In genomic region chr12:42138694-42139442, GRCm38 (mm10) we compare ENCODE assay signal across 13 mouse cellular contexts.
A peak's percentile ranks its signal among the peaks of the same experiment; 100 is the strongest.
DNase-seq lines count a peak whose midpoint lies in the region; ATAC-seq lines count a peak whose summit lies in the region.
"Had no signal": no experiment of that assay in that cellular context is flagged by ENCODE, and none has a peak within 500 bp of the region (broad histone marks: within the 10 kb centered on the region; RNA-seq: fewer than 3 reads in every experiment).

No protein-coding gene starts in this region.

- H3K27ac ChIP-seq in forebrain, embryonic 11.5 days (ENCODE audit: low read depth, low read length): no peak overlapping the region
- no peak overlapping the region for H3K27ac ChIP-seq in forebrain, embryonic 10.5 days
- H3K27ac ChIP-seq in hindbrain, embryonic 14.5 days: peak overlapping the region; percentile 64; the same call in 1 of the 2 replicates
- 0 out of 2 replicates have a peak overlapping the region, but pooled peaks have one; percentile 52 for H3K27ac ChIP-seq in neural tube, embryonic 13.5 days (replicated peaks)
- no peak overlapping the region for H3K27ac ChIP-seq in liver, embryonic 11.5 days (ENCODE audit: low read depth, low read length)
- H3K27ac ChIP-seq: liver, embryonic 14.5 days; macrophage; stomach, embryonic 15.5 days had no signal

- H3K27me3 ChIP-seq in forebrain, embryonic 11.5 days (ENCODE audit: control insufficient read depth, insufficient read depth, low read length): no peaks in the 10 kb centered on the region
- no peaks in the 10 kb centered on the region for H3K27me3 ChIP-seq in forebrain, embryonic 10.5 days (ENCODE audit: poor library complexity, severe bottlenecking)
- no peaks in the 10 kb centered on the region for H3K27me3 ChIP-seq in hindbrain, embryonic 14.5 days (ENCODE audit: control insufficient read depth, insufficient read depth, low read length)
- no peaks in the 10 kb centered on the region for H3K27me3 ChIP-seq in neural tube, embryonic 13.5 days
- no peaks in the 10 kb centered on the region for H3K27me3 ChIP-seq in liver, embryonic 11.5 days (replicated peaks; ENCODE audit: control insufficient read depth, insufficient read depth, low read length)
- H3K27me3 ChIP-seq: stomach, embryonic 15.5 days had no signal

- H3K9me3 ChIP-seq in forebrain, embryonic 11.5 days (ENCODE audit: control insufficient read depth, low read length): no peaks in the 10 kb centered on the region; the same call in 1 of the 2 replicates
- no peaks in the 10 kb centered on the region; the same call in 1 of the 2 replicates for H3K9me3 ChIP-seq in forebrain, embryonic 10.5 days
- H3K9me3 ChIP-seq in hindbrain, embryonic 14.5 days (ENCODE audit: control insufficient read depth, low read length): no peaks in the 10 kb centered on the region
- 0 out of 2 replicates have a peak, but pooled peaks cover 4% of the 10 kb centered on the region for H3K9me3 ChIP-seq in neural tube, embryonic 13.5 days
- no peaks in the 10 kb centered on the region for H3K9me3 ChIP-seq in liver, embryonic 11.5 days (ENCODE audit: control insufficient read depth, low read length)
- H3K9me3 ChIP-seq: stomach, embryonic 15.5 days had no signal

- no peak overlapping the region for H3K9ac ChIP-seq in forebrain, embryonic 11.5 days (ENCODE audit: low read length)
- H3K9ac ChIP-seq in hindbrain, embryonic 14.5 days: no peak overlapping the region
- no peak overlapping the region for H3K9ac ChIP-seq in neural tube, embryonic 13.5 days
- H3K9ac ChIP-seq in liver, embryonic 11.5 days (ENCODE audit: low read depth, low read length): no peak overlapping the region
- H3K9ac ChIP-seq: liver, embryonic 14.5 days; stomach, embryonic 15.5 days had no signal

- no peak overlapping the region for H3K4me2 ChIP-seq in forebrain, embryonic 11.5 days (ENCODE audit: low read depth, low read length, severe bottlenecking)
- no peak overlapping the region for H3K4me2 ChIP-seq in hindbrain, embryonic 14.5 days (replicated peaks)
- no peak overlapping the region for H3K4me2 ChIP-seq in neural tube, embryonic 13.5 days
- no peak overlapping the region for H3K4me2 ChIP-seq in liver, embryonic 11.5 days
- H3K4me2 ChIP-seq: stomach, embryonic 15.5 days had no signal

- 66% methylated on average over 3 of the region's 3 CpGs for WGBS in forebrain, embryonic 11.5 days
- WGBS in forebrain, embryonic 10.5 days: 79% methylated on average over 3 of the region's 3 CpGs
- WGBS in hindbrain, embryonic 14.5 days: 40% methylated on average over 3 of the region's 3 CpGs
- WGBS in neural tube, embryonic 13.5 days: 37% methylated on average over 3 of the region's 3 CpGs
- 78% methylated on average over 3 of the region's 3 CpGs for WGBS in liver, embryonic 11.5 days

- 0 out of 2 replicates have a peak, but pooled peaks have one; percentile 24 for ATAC-seq in forebrain, embryonic 11.5 days (replicated peaks; ENCODE audit: low FRiP score)
- ATAC-seq in hindbrain, embryonic 14.5 days (ENCODE audit: low FRiP score): peak; percentile 90
- ATAC-seq in neural tube, embryonic 13.5 days (ENCODE audit: low read depth): peak; percentile 89
- ATAC-seq in liver, embryonic 11.5 days (replicated peaks; ENCODE audit: low FRiP score): no peak
- ATAC-seq: intestine, postnatal 0 days had no signal

- no peak for DNase-seq in forebrain, embryonic 11.5 days (ENCODE audit: low spot score)
- DNase-seq in forebrain, embryonic 10.5 days (ENCODE audit: extremely low spot score, low spot score): no peak
- DNase-seq in cerebellum, adult 9-10 months: peak; percentile 37
- DNase-seq in hindbrain, embryonic 14.5 days (ENCODE audit: low spot score): peak; percentile 37
- no peak for DNase-seq in thymus, postnatal 25 days
- no peak for DNase-seq in MN1 (ENCODE audit: low spot score)
- DNase-seq in liver, embryonic 11.5 days (ENCODE audit: low spot score): no peak
- DNase-seq: gastrocnemius, postnatal 10 days had no signal

- H3K36me3 ChIP-seq in forebrain, embryonic 11.5 days (ENCODE audit: control insufficient read depth, insufficient read depth, low read length): no peaks in the 10 kb centered on the region
- no peaks in the 10 kb centered on the region for H3K36me3 ChIP-seq in forebrain, embryonic 10.5 days (replicated peaks)
- H3K36me3 ChIP-seq in hindbrain, embryonic 14.5 days (replicated peaks; ENCODE audit: control insufficient read depth, insufficient read depth): no peaks in the 10 kb centered on the region
- no peaks in the 10 kb centered on the region for H3K36me3 ChIP-seq in neural tube, embryonic 13.5 days
- H3K36me3 ChIP-seq in liver, embryonic 11.5 days (ENCODE audit: control insufficient read depth, insufficient read depth, low read length): no peaks in the 10 kb centered on the region
- H3K36me3 ChIP-seq: stomach, embryonic 15.5 days had no signal

- no peaks in the 10 kb centered on the region for H3K4me1 ChIP-seq in forebrain, embryonic 11.5 days (replicated peaks; ENCODE audit: control insufficient read depth, insufficient read depth, low read length)
- no peaks in the 10 kb centered on the region for H3K4me1 ChIP-seq in forebrain, embryonic 10.5 days
- 0 out of 2 replicates have a peak, but pooled peaks cover 10% of the 10 kb centered on the region for H3K4me1 ChIP-seq in hindbrain, embryonic 14.5 days (replicated peaks; ENCODE audit: control insufficient read depth, insufficient read depth, low read length)
- peaks cover 16% of the 10 kb centered on the region for H3K4me1 ChIP-seq in neural tube, embryonic 13.5 days (replicated peaks)
- no peaks in the 10 kb centered on the region for H3K4me1 ChIP-seq in liver, embryonic 11.5 days (replicated peaks; ENCODE audit: control insufficient read depth, insufficient read depth, low read length)
- H3K4me1 ChIP-seq: stomach, embryonic 15.5 days had no signal

- no peak overlapping the region for H3K4me3 ChIP-seq in forebrain, embryonic 11.5 days (ENCODE audit: low read depth, low read length)
- H3K4me3 ChIP-seq in forebrain, embryonic 10.5 days: no peak overlapping the region
- no peak overlapping the region for H3K4me3 ChIP-seq in hindbrain, embryonic 14.5 days (replicated peaks; ENCODE audit: low read length)
- H3K4me3 ChIP-seq in neural tube, embryonic 13.5 days: no peak overlapping the region
- no peak overlapping the region for H3K4me3 ChIP-seq in liver, embryonic 11.5 days (ENCODE audit: low read depth, low read length)
- H3K4me3 ChIP-seq: stomach, embryonic 15.5 days had no signal

Comparison
In these comparisons a context has a peak if more than half of its experiments do, and no peak if none do; other contexts are left out.
1. DNase-seq: peak in cerebellum, adult 9-10 months (single experiment) and hindbrain, embryonic 14.5 days (single experiment); none in forebrain, embryonic 11.5 days (single experiment), forebrain, embryonic 10.5 days (single experiment), thymus, postnatal 25 days (single experiment), MN1 (single experiment) and liver, embryonic 11.5 days (single experiment).
2. H3K27ac ChIP-seq: peak in hindbrain, embryonic 14.5 days (single experiment) and neural tube, embryonic 13.5 days (single experiment); none in forebrain, embryonic 11.5 days (single experiment), forebrain, embryonic 10.5 days (single experiment) and liver, embryonic 11.5 days (single experiment).